Mouse (Mus musculus) splenic B cell, adult 2 months (primary cell): Measurements from ENCODE around the gene Cisd3.
"Not testable (repeated sequence)": the region's sequence is repeated elsewhere in the genome, so short reads cannot be mapped to it uniquely, and the experiment has no call there.

Experiments used
- DNase-seq: peaks from one replicate; pipeline ENCODE4 v3.0.0-alpha.2; 2011; ENCODE audit warnings: low read depth, low spot score
- H3K27me3 ChIP-seq: 2 replicates; pipeline ENCODE4 v1.6.1; 2012; ENCODE audit warnings: mild to moderate bottlenecking, low read length, moderate library complexity, mixed read lengths; ENCODE audit not compliant: control insufficient read depth, poor library complexity, insufficient read depth, severe bottlenecking
- H3K36me3 ChIP-seq: 2 replicates; pipeline ENCODE4 v1.6.1; 2012; ENCODE audit warnings: mild to moderate bottlenecking, low read length, moderate library complexity, mixed read lengths; ENCODE audit not compliant: control insufficient read depth, poor library complexity, insufficient read depth, severe bottlenecking

The Cisd3 gene

GRCm38 (mm10) chr11:97728311-97728710 lies 42.7 kb downstream of the Cisd3 start:
- Histone ChIP-seq H3K36me3 (peaks cover 20% of the 10 kb centered on the region), H3K27me3 (no peaks in the 10 kb centered on the region)
- peak; percentile 40 for DNase-seq

GRCm38 (mm10) chr11:97728730-97729129 lies 43.1 kb downstream of the Cisd3 start:
- Histone ChIP-seq H3K27me3 (no peaks in the 10 kb centered on the region), H3K36me3 (peaks cover 16% of the 10 kb centered on the region)
- no peak for DNase-seq

- DNase-seq, result no peak
- H3K36me3 ChIP-seq, result peaks cover 9% of the 10 kb centered on the region
Observed at GRCm38 (mm10) chr11:97733689-97734088, 48.1 kb downstream of the Cisd3 start.

DNA sequence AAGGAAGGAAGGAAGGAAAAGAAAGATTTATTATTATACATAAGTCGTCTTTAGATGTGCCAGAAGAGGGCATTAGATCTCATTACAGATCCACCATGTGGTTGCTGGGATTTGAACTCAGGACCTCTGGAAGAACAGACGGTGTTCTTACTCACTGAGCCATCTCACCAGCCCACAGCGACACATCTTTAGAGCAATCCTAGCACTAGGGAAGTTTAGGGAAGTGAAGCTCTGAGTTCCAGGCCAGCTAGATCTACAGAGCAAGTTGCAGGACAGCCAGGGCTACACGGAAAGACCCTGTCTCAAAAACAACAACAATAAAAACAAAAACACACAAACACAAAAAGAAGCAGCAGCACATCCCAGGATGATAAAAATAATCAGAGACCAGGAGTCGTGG lies 49.2 kb downstream of the Cisd3 start:
- H3K36me3 ChIP-seq, H3K27me3 ChIP-seq, DNase-seq: not testable (repeated sequence)

More at GRCm38 (mm10) chr11:97733689-97734088, 48.1 kb downstream of the Cisd3 start:
- H3K27me3 ChIP-seq, result no peaks in the 10 kb centered on the region

DNA sequence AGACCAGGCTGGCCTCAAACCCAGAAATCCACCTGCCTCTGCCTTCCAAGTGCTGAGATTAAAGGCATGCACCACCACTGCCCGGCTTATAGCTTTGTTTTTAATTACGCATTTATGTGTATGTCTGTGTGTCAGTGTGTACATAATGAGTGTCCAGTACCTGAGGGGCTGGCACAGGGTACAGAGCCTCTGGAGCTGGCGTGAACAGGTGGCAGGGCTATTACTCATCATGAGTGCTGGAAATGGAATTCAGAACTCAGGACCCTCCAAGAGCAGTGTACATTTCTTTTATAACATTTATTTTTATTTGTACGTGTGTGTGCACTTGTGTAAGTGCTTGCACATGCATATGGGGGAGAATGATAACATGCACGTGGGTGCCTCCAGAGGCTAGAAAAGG lies 51.0 kb downstream of the Cisd3 start:
- DNase-seq, result no peak
- Histone ChIP-seq H3K36me3 (0 out of 2 replicates have a peak, but pooled peaks cover 2% of the 10 kb centered on the region), H3K27me3 (no peaks in the 10 kb centered on the region)

- no peaks in the 10 kb centered on the region for H3K27me3 ChIP-seq
- DNase-seq, result no peak
- H3K36me3 ChIP-seq, result no peaks in the 10 kb centered on the region
Observed at GRCm38 (mm10) chr11:97737600-97737999, 52.0 kb downstream of the Cisd3 start.
